Mouse (Mus musculus): ENCODE results near the gene Gm10577. TPM values are rescaled to one million over a fixed set of nuclear protein-coding genes. Genes with fewer than 3 reads are reported as not detected.

The Gm10577 gene
- not detected in 2 replicates for polyA plus RNA-seq (2012; rRNA removed)
- not detected in 2 replicates for polyA plus RNA-seq (2014; fragmentation: Nextera tagmentation; extraction: Ambion mirVana)

DNA sequence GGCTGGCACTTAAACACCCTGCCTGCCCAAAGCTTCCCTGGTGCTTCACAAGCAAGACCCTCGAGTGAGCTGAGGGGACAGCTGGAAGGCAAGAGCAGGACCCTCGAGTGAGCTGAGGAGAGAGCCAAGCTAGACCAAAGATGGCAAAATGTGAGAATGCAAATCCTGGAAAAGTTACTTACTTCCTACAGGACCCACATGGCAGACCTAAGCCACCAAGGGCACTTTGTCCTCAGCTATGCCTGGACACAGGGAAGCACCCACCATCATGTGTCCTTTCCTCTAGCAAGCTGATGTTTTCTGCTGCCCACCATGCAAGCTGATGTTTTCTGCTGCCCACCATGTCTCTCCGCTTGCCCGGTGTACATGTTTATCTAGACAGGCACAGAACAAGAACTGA, at the start of gene Gm10577:
TSS of gene Gm10577 (minus strand) at position 101 of the 400 bp plus-strand sequence.
- H3K9me3 ChIP-seq (ENCODE audit: control insufficient read depth, low read length) = peaks cover 10% of the 10 kb centered on the region
- ATAC-seq (ENCODE audit: low FRiP score, low read depth) (no peak), DNase-seq (ENCODE audit: low spot score) (no peak)
- H3K27me3 ChIP-seq (ENCODE audit: control insufficient read depth, insufficient read depth, low read length) = no peaks in the 10 kb centered on the region
- H3K36me3 ChIP-seq (ENCODE audit: control insufficient read depth, insufficient read depth, low read length) = no peaks in the 10 kb centered on the region
- TF ChIP-seq POLR2A (IDR thresholded peaks at IDR 0.05; ENCODE audit: borderline replicate concordance, extremely low read depth, insufficient read depth, insufficient read length) = no peak
- no peaks in the 10 kb centered on the region for H3K4me1 ChIP-seq (ENCODE audit: control insufficient read depth, insufficient read depth, low read length)
- H3K9ac ChIP-seq (ENCODE audit: low read depth, low read length, severe bottlenecking) = no peak within 1 kb of the TSS
- H3K4me3 ChIP-seq (replicated peaks; ENCODE audit: low read length) = no peak within 1 kb of the TSS
- no peak within 1 kb of the TSS for H3K4me2 ChIP-seq (replicated peaks; ENCODE audit: low read depth, low read length, severe bottlenecking)
- 85% methylated on average over 4 of the region's 4 CpGs for WGBS
- H3K27ac ChIP-seq (replicated peaks; ENCODE audit: low read depth, low read length) = no peak within 1 kb of the TSS

DNA sequence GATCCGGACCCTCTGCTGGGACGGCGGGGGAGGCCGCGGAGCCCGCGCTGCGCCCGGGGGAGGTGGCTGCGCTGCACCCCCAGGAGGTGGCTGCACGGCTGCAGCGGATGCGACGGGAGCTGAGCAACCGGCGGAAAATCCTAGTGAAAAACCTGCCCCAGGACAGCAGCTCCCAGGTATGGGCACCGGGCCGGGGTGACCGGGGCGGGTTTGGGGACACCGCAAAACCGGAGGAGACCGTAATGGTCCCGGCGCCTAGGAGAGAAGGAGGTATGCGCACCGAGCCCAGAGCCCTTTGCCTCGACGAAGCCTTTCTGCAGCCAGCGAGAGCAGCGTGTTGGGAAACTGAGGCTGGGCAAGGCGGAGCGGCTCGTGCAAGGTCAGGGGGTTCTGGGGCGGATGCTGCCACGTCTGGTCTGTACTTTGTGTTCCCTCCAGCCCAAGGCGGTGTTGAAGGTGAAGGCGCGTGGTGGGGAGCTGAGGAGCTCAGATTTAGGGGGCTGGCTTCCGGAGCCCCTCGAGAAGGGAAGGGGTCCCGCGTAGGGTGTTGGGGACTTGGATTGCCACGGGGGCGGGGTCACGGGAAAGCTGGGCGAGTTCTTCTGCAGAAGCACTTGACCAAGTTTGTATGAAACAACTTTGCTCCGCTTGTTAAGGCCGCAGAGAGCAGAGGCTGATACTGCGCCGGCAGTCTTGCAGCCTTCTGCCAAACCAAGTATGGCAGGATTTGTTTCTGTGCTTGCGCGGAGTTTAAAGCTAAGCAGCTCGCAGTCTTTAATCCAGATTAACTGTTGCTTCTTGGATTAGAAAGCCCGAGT, 48.9 kb upstream of the Gm10577 start:
- Histone ChIP-seq H3K4me2 (replicated peaks; ENCODE audit: low read depth, low read length, severe bottlenecking) (peak overlapping the region; percentile 87), H3K36me3 (ENCODE audit: control insufficient read depth, insufficient read depth, low read length) (no peaks in the 10 kb centered on the region), H3K4me3 (replicated peaks; ENCODE audit: low read length) (peak overlapping the region; percentile 80), H3K27ac (replicated peaks; ENCODE audit: low read depth, low read length) (peak overlapping the region; percentile 65), H3K9me3 (ENCODE audit: control insufficient read depth, low read length) (no peaks in the 10 kb centered on the region), H3K27me3 (ENCODE audit: control insufficient read depth, insufficient read depth, low read length) (no peaks in the 10 kb centered on the region), H3K4me1 (ENCODE audit: control insufficient read depth, insufficient read depth, low read length) (0 out of 2 replicates have a peak, but pooled peaks cover 5% of the 10 kb centered on the region), H3K9ac (ENCODE audit: low read depth, low read length, severe bottlenecking) (peak overlapping the region; percentile 86)
- DNase-seq (ENCODE audit: low spot score) (peak; percentile 33), ATAC-seq (ENCODE audit: low FRiP score, low read depth) (peak; percentile 71)
- TF ChIP-seq POLR2A (IDR thresholded peaks at IDR 0.05; ENCODE audit: borderline replicate concordance, extremely low read depth, insufficient read depth, insufficient read length) = 0 out of 2 replicates have a peak, but pooled peaks have one; percentile 21
- 1% methylated on average over 48 of the region's 55 CpGs for WGBS

DNA sequence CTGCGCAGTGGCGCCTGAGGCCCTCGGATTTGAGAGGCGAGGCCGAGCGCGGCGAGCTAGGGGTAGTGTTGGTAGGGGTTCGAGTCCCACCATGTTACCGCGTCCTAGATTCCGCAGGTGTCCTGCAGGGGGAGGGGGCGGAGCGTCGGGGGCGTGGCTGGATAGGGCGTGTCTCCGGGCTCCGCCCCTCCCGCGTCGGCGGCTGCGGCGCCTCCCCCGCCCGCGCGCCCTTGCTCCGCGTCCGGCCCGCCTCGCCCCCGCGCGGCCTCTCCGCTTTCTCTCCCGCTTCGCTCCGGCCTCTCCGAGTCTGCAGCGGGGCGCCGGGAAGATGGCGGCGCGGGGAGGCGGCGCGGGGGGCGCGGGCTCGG, 48.3 kb upstream of the Gm10577 start, which contains the start of gene Raver2:
TSS of gene Raver2 (plus strand) at position 198 of the 368 bp plus-strand sequence.
- Histone ChIP-seq H3K9ac (ENCODE audit: low read depth, low read length, severe bottlenecking) (peak within 1 kb of the TSS; percentile 86), H3K4me2 (replicated peaks; ENCODE audit: low read depth, low read length, severe bottlenecking) (peak within 1 kb of the TSS; percentile 87), H3K4me1 (ENCODE audit: control insufficient read depth, insufficient read depth, low read length) (0 out of 2 replicates have a peak, but pooled peaks cover 5% of the 10 kb centered on the region), H3K27me3 (ENCODE audit: control insufficient read depth, insufficient read depth, low read length) (no peaks in the 10 kb centered on the region), H3K27ac (replicated peaks; ENCODE audit: low read depth, low read length) (peak within 1 kb of the TSS; percentile 65), H3K36me3 (ENCODE audit: control insufficient read depth, insufficient read depth, low read length) (no peaks in the 10 kb centered on the region), H3K9me3 (ENCODE audit: control insufficient read depth, low read length) (no peaks in the 10 kb centered on the region), H3K4me3 (replicated peaks; ENCODE audit: low read length) (peak within 1 kb of the TSS; percentile 80)
- no peak for TF ChIP-seq POLR2A (IDR thresholded peaks at IDR 0.05; ENCODE audit: borderline replicate concordance, extremely low read depth, insufficient read depth, insufficient read length)
- ATAC-seq (ENCODE audit: low FRiP score, low read depth) (peak; percentile 86), DNase-seq (ENCODE audit: low spot score) (peak; percentile 68)
- WGBS = 2% methylated on average over 43 of the region's 54 CpGs

GRCm38 (mm10) chr4:101066401-101066800, 45.9 kb upstream of the Gm10577 start:
- no peak for TF ChIP-seq POLR2A (IDR thresholded peaks at IDR 0.05; ENCODE audit: borderline replicate concordance, extremely low read depth, insufficient read depth, insufficient read length)
- 39% methylated on average over 5 of the region's 5 CpGs for WGBS
- no peak for DNase-seq (ENCODE audit: low spot score)
- no peak overlapping the region for H3K27ac ChIP-seq (replicated peaks; ENCODE audit: low read depth, low read length)
- no peak overlapping the region for H3K4me3 ChIP-seq (replicated peaks; ENCODE audit: low read length)
- no peak for ATAC-seq (ENCODE audit: low FRiP score, low read depth)
- H3K9me3 ChIP-seq (ENCODE audit: control insufficient read depth, low read length) = no peaks in the 10 kb centered on the region
- H3K4me1 ChIP-seq (ENCODE audit: control insufficient read depth, insufficient read depth, low read length) = 0 out of 2 replicates have a peak, but pooled peaks cover 5% of the 10 kb centered on the region
- H3K27me3 ChIP-seq (ENCODE audit: control insufficient read depth, insufficient read depth, low read length) = no peaks in the 10 kb centered on the region
- no peaks in the 10 kb centered on the region for H3K36me3 ChIP-seq (ENCODE audit: control insufficient read depth, insufficient read depth, low read length)
- no peak overlapping the region for H3K4me2 ChIP-seq (replicated peaks; ENCODE audit: low read depth, low read length, severe bottlenecking)
- H3K9ac ChIP-seq (ENCODE audit: low read depth, low read length, severe bottlenecking) = no peak overlapping the region

- H3K9ac ChIP-seq (ENCODE audit: low read depth, low read length, severe bottlenecking) = no peak overlapping the region
- H3K36me3 ChIP-seq (ENCODE audit: control insufficient read depth, insufficient read depth, low read length) = no peaks in the 10 kb centered on the region
- no peaks in the 10 kb centered on the region for H3K9me3 ChIP-seq (ENCODE audit: control insufficient read depth, low read length)
- DNase-seq (ENCODE audit: low spot score) (no peak), ATAC-seq (ENCODE audit: low FRiP score, low read depth) (no peak)
- no peak overlapping the region for H3K27ac ChIP-seq (replicated peaks; ENCODE audit: low read depth, low read length)
- 66% methylated on average over 2 of the region's 2 CpGs for WGBS
- H3K27me3 ChIP-seq (ENCODE audit: control insufficient read depth, insufficient read depth, low read length) = no peaks in the 10 kb centered on the region
- no peak overlapping the region for H3K4me2 ChIP-seq (replicated peaks; ENCODE audit: low read depth, low read length, severe bottlenecking)
- TF ChIP-seq POLR2A (IDR thresholded peaks at IDR 0.05; ENCODE audit: borderline replicate concordance, extremely low read depth, insufficient read depth, insufficient read length) = no peak
- H3K4me1 ChIP-seq (ENCODE audit: control insufficient read depth, insufficient read depth, low read length) = no peaks in the 10 kb centered on the region
- no peak overlapping the region for H3K4me3 ChIP-seq (replicated peaks; ENCODE audit: low read length)
These were observed 41.6 kb upstream of the Gm10577 start for GRCm38 (mm10) chr4:101062146-101062545.
